Comparison of ENCODE assay signal across 8 mouse cellular contexts in genomic region chr12:59798051-59798450, GRCm38 (mm10).
DNase-seq lines count a peak whose midpoint lies in the region; ATAC-seq and TF ChIP-seq lines count a peak whose summit lies in the region.

No protein-coding gene starts in this region.

- no peak for TF ChIP-seq EP300 in lung, postnatal 0 days (IDR thresholded peaks at IDR 0.05)

- H3K4me2 ChIP-seq in lung, postnatal 0 days (replicated peaks; ENCODE audit: low read depth, low read length): no peak overlapping the region
- H3K4me2 ChIP-seq in forebrain, embryonic 12.5 days: no peak overlapping the region

- TF ChIP-seq CTCF in lung, postnatal 0 days (IDR thresholded peaks at IDR 0.05): peak; percentile 49
- TF ChIP-seq CTCF in lung, adult 2 months (IDR thresholded peaks at IDR 0.05; ENCODE audit: insufficient read depth, low read length): no peak

- peak; percentile 12 for DNase-seq in lung, postnatal 0 days (ENCODE audit: low spot score)
- no peak for DNase-seq in lung, adult 2 months
- peak; percentile 60 for DNase-seq in layer of hippocampus, adult 9-10 months (ENCODE audit: low spot score)
- peak; percentile 31 for DNase-seq in retina, postnatal 1 day
- no peak for DNase-seq in heart, embryonic 10.5 days (ENCODE audit: low spot score)

- no peaks in the 10 kb centered on the region for H3K4me1 ChIP-seq in lung, postnatal 0 days (ENCODE audit: insufficient read depth, low read depth, low read length)
- no peaks in the 10 kb centered on the region for H3K4me1 ChIP-seq in lung, adult 2 months (ENCODE audit: control insufficient read depth, insufficient read depth, low read length)
- no peaks in the 10 kb centered on the region for H3K4me1 ChIP-seq in forebrain, embryonic 12.5 days
- no peaks in the 10 kb centered on the region for H3K4me1 ChIP-seq in heart, embryonic 10.5 days

- WGBS in lung, postnatal 0 days: 40% methylated on average over 3 of the region's 3 CpGs
- WGBS in lung, adult 2 months: 46% methylated on average over 3 of the region's 3 CpGs
- 46% methylated on average over 3 of the region's 3 CpGs for WGBS in forebrain, embryonic 12.5 days
- WGBS in heart, embryonic 10.5 days: 47% methylated on average over 3 of the region's 3 CpGs

- H3K4me3 ChIP-seq in lung, postnatal 0 days (ENCODE audit: low read depth, low read length): no peak overlapping the region
- no peak overlapping the region for H3K4me3 ChIP-seq in lung, adult 2 months (replicated peaks; ENCODE audit: extremely low read depth, low read depth, low read length)
- H3K4me3 ChIP-seq in forebrain, embryonic 12.5 days (replicated peaks): no peak overlapping the region
- no peak overlapping the region for H3K4me3 ChIP-seq in heart, embryonic 10.5 days

- no peaks in the 10 kb centered on the region for H3K9me3 ChIP-seq in lung, postnatal 0 days (ENCODE audit: low read length)
- no peaks in the 10 kb centered on the region for H3K9me3 ChIP-seq in forebrain, embryonic 12.5 days
- no peaks in the 10 kb centered on the region for H3K9me3 ChIP-seq in heart, embryonic 10.5 days

- no peak for TF ChIP-seq POLR2A in lung, adult 2 months (IDR thresholded peaks at IDR 0.05; ENCODE audit: borderline replicate concordance, extremely low read depth, low read depth, low read length)

- H3K36me3 ChIP-seq in lung, postnatal 0 days (ENCODE audit: insufficient read depth, low read length): no peaks in the 10 kb centered on the region
- no peaks in the 10 kb centered on the region for H3K36me3 ChIP-seq in forebrain, embryonic 12.5 days (replicated peaks)
- no peaks in the 10 kb centered on the region for H3K36me3 ChIP-seq in heart, embryonic 10.5 days

- ATAC-seq in lung, postnatal 0 days: no peak
- peak; percentile 61; the same call in 1 of the 2 replicates for ATAC-seq in forebrain, embryonic 12.5 days (ENCODE audit: low FRiP score)
- no peak for ATAC-seq in cerebellum, adult (ENCODE audit: insufficient number of reproducible peaks, low FRiP score, low TSS enrichment)
- ATAC-seq in megakaryocyte-erythroid progenitor cell, adult 5-6 weeks (replicated peaks; ENCODE audit: low FRiP score, low TSS enrichment, poor library complexity, severe bottlenecking): no peak

- H3K27me3 ChIP-seq in lung, postnatal 0 days (replicated peaks; ENCODE audit: insufficient read depth, low read length): no peaks in the 10 kb centered on the region
- H3K27me3 ChIP-seq in forebrain, embryonic 12.5 days: no peaks in the 10 kb centered on the region
- no peaks in the 10 kb centered on the region for H3K27me3 ChIP-seq in heart, embryonic 10.5 days (ENCODE audit: insufficient read depth, poor library complexity, severe bottlenecking)

- H3K27ac ChIP-seq in lung, postnatal 0 days (ENCODE audit: low read length): no peak overlapping the region
- H3K27ac ChIP-seq in forebrain, embryonic 12.5 days: no peak overlapping the region
- H3K27ac ChIP-seq in heart, embryonic 10.5 days: no peak overlapping the region

- no peak overlapping the region for H3K9ac ChIP-seq in lung, postnatal 0 days (replicated peaks; ENCODE audit: low read depth)
- H3K9ac ChIP-seq in forebrain, embryonic 12.5 days: no peak overlapping the region

Comparison
In these comparisons a context has a peak if more than half of its experiments do, and no peak if none do; other contexts are left out.
1. DNase-seq: peak in lung, postnatal 0 days (single experiment), layer of hippocampus, adult 9-10 months (single experiment) and retina, postnatal 1 day (single experiment); none in lung, adult 2 months (single experiment) and heart, embryonic 10.5 days (single experiment).